Mouse (Mus musculus) gastrocnemius, adult 2 months (tissue): Measurements from ENCODE around the gene Nacc2. TPM values are rescaled to one million over a fixed set of nuclear protein-coding genes. Genes with fewer than 3 reads are reported as not detected.

Source experiments
- DNase-seq: peaks from one replicate; pipeline ENCODE4 v3.0.0; 2022
- H3K27ac ChIP-seq: fragments of 200-600 bp; 2 replicates; pipeline ENCODE4 v1.8.1; 2022; ENCODE audit warnings: mild to moderate bottlenecking
- H3K4me3 ChIP-seq: fragments of 200-600 bp; 2 replicates; pipeline ENCODE4 v1.8.1; 2022; ENCODE audit warnings: mild to moderate bottlenecking, moderate library complexity
- CTCF ChIP-seq: fragments of 200-600 bp; IDR thresholded peaks from 2 replicates; pipeline ENCODE4 v1.8.1; 2022; ENCODE audit warnings: antibody characterized with exemption, mild to moderate bottlenecking, moderate library complexity
- intact Hi-C: fragments of 180-260 bp; cut with DNase I; formaldehyde crosslinking; loops from one replicate; pipeline ENCODE4 v1.15.1; 2025
- total RNA-seq, 2 experiments: library from RNA; stranded (reverse); gene quantifications; 2 replicates each; pipeline ENCODE4 v1.2.3; 2021

The Nacc2 gene
- total RNA-seq, 2 experiments from 2014 or later: 18.9 to 32.6 TPM

- intact Hi-C loops: loop anchor here (1.0 kb wide), 1 partner anchor 87 kb away; no protein-coding TSS in a partner anchor
- Histone ChIP-seq H3K27ac (no peak overlapping the region), H3K4me3 (no peak overlapping the region)
- no peak for TF ChIP-seq CTCF
- DNase-seq: no peak
Measured at GRCm38 (mm10) chr2:26055747-26056102, 67.3 kb downstream of the Nacc2 start.

- Histone ChIP-seq H3K4me3 (no peak overlapping the region), H3K27ac (no peak overlapping the region)
- DNase-seq: peak; percentile 81
- intact Hi-C loops: loop anchor here (1.0 kb wide), 1 partner anchor 87 kb away; no protein-coding TSS in a partner anchor
- peak; percentile 95 for TF ChIP-seq CTCF
Measured at GRCm38 (mm10) chr2:26055046-26055746, 67.8 kb downstream of the Nacc2 start.

- no peak overlapping the region for H3K4me3 ChIP-seq
- DNase-seq: no peak
- intact Hi-C loops: no loop called here
- no peak for TF ChIP-seq CTCF
- no peak overlapping the region for H3K27ac ChIP-seq
Measured at GRCm38 (mm10) chr2:26052806-26053205, 70.2 kb downstream of the Nacc2 start.

GRCm38 (mm10) chr2:26048816-26049215, 74.2 kb downstream of the Nacc2 start:
- intact Hi-C loops: no loop called here
- no peak for TF ChIP-seq CTCF
- H3K27ac ChIP-seq: no peak overlapping the region
- DNase-seq: no peak
- no peak overlapping the region for H3K4me3 ChIP-seq

GRCm38 (mm10) chr2:26044216-26044615, 78.8 kb downstream of the Nacc2 start:
- Histone ChIP-seq H3K4me3 (no peak overlapping the region), H3K27ac (no peak overlapping the region)
- intact Hi-C loops: no loop called here
- TF ChIP-seq CTCF: no peak
- DNase-seq: no peak

- intact Hi-C loops: no loop called here
- no peak for TF ChIP-seq CTCF
- no peak overlapping the region for H3K4me3 ChIP-seq
- DNase-seq: no peak
- H3K27ac ChIP-seq: no peak overlapping the region
Measured at GRCm38 (mm10) chr2:26042603-26043002, 80.4 kb downstream of the Nacc2 start.

GRCm38 (mm10) chr2:26041163-26041810, 81.7 kb downstream of the Nacc2 start:
- Histone ChIP-seq H3K4me3 (no peak overlapping the region), H3K27ac (no peak overlapping the region)
- no peak for DNase-seq
- intact Hi-C loops: no loop called here
- no peak for TF ChIP-seq CTCF

- intact Hi-C loops: no loop called here
- DNase-seq: peak; percentile 63
- Histone ChIP-seq H3K4me3 (no peak overlapping the region), H3K27ac (no peak overlapping the region)
- no peak for TF ChIP-seq CTCF
Measured at GRCm38 (mm10) chr2:26039951-26040350, 83.1 kb downstream of the Nacc2 start.

- no peak overlapping the region for H3K27ac ChIP-seq
- TF ChIP-seq CTCF: no peak
- DNase-seq: no peak
- H3K4me3 ChIP-seq: no peak overlapping the region
- intact Hi-C loops: no loop called here
Measured at GRCm38 (mm10) chr2:26037386-26037785, 85.6 kb downstream of the Nacc2 start.

- Histone ChIP-seq H3K27ac (no peak overlapping the region), H3K4me3 (no peak overlapping the region)
- DNase-seq: no peak
- intact Hi-C loops: no loop called here
- TF ChIP-seq CTCF: no peak
Measured at GRCm38 (mm10) chr2:26034344-26035050, 88.5 kb downstream of the Nacc2 start.

GRCm38 (mm10) chr2:26030288-26030687, 92.7 kb downstream of the Nacc2 start:
- no peak overlapping the region for H3K4me3 ChIP-seq
- intact Hi-C loops: no loop called here
- no peak for DNase-seq
- TF ChIP-seq CTCF: peak; percentile 31; the same call in 1 of the 2 replicates
- no peak overlapping the region for H3K27ac ChIP-seq

- intact Hi-C loops: loop anchor here (2.0 to 10.0 kb wide), 2 partner anchors 118 to 370 kb away; no protein-coding TSS in a partner anchor
- Histone ChIP-seq H3K4me3 (no peak overlapping the region), H3K27ac (no peak overlapping the region)
- peak; percentile 25 for DNase-seq
- TF ChIP-seq CTCF: peak; percentile 88
Measured at GRCm38 (mm10) chr2:26024138-26025075, 98.6 kb downstream of the Nacc2 start.
